Mouse (Mus musculus) urinary bladder, postnatal 36 days (tissue): ENCODE data around the gene Tepsin.

Experiments
- DNase-seq, 2 experiments: peaks; one replicate each; pipeline ENCODE4 v3.0.0; 2022; ENCODE audit warnings: low spot score in 2 of 2, mixed read lengths in 1 of 2

Tepsin gene

GRCm38 (mm10) chr11:120111033-120111432 is 12.5 kb upstream of the Tepsin start:
- peak in 1 of 2 experiments; percentile 41 for DNase-seq

GRCm38 (mm10) chr11:120110554-120110953 is 12.0 kb upstream of the Tepsin start:
- no peak for DNase-seq

DNA sequence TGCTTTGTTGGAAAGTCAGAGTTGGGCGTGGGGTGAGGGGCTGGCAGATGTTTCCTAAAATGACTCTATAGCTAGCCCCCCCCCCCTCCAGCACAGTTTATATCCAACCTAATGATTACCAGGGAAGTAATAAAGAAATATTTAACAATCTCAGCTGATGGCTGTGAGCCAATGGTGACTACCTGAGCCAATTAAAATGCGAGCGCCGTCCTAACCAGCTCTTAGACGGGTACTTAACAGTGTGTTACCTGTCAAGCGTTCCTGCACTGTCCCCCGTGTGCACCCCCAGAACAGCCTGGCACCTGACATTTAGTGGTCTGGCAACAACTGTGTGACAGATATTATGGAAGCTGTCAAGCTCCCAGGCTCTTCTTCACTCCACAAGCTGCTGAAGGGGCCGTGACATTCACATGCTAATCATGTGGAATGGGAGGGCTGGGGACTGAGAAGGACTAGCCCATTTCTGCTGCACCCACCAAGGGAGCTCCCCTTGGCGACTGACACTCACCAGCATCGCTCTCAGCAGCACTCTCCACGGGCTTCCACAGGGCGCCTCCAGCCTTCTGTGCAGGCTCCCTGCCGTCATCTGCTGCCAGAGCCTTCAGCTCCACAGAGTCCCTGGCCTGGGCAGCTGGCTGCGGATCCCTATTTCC is 11.2 kb upstream of the Tepsin start:
- DNase-seq = no peak

DNA sequence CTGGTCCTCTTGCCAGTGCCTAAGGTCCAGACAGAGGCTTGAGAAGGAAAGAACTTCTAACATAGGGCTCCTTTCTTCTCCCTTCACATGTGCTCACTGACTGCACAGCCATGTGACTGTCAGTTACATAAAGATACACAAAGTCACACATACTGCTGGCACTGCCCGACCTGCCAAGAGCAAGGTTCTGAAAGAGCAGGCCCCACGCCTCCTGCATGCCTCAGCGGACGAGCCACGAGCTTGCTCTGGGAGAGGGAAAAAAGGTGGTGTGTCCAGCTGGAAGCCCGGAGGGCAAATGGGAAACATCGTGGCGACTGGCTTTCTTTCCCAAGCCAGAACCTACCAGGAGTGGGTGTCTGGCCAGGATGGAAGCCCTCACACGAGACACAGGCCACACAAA is 9.3 kb upstream of the Tepsin start:
- DNase-seq = no peak

GRCm38 (mm10) chr11:120107026-120107425 is 8.5 kb upstream of the Tepsin start:
- DNase-seq = no peak

DNA sequence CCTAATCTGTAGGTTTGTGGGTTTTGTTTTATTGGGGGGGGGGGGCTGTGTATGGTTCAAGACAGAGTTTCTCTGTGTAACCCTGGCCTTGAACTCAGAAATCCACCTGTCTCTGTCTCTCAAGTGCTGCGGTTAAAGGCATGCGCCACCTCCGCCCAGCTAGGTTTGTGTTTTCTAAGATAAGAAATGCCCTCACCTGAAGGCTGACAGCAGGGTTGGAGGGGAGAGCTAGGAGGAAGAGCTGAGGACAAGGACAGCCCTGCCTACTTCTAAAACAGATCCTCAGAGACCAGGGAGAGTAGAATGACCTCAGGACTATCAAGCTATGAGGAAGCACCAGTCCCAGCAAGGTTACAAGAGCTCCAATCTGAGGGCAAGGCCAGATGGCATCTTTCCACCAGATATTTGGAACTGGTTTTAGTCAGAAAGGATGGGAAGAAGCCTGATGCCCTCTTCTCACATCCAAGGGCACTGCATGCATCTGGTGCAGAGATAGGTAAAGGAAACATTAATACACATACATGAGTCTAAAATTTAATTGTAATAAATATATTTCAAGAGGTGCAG is 5.0 kb upstream of the Tepsin start:
- DNase-seq = no peak

DNA sequence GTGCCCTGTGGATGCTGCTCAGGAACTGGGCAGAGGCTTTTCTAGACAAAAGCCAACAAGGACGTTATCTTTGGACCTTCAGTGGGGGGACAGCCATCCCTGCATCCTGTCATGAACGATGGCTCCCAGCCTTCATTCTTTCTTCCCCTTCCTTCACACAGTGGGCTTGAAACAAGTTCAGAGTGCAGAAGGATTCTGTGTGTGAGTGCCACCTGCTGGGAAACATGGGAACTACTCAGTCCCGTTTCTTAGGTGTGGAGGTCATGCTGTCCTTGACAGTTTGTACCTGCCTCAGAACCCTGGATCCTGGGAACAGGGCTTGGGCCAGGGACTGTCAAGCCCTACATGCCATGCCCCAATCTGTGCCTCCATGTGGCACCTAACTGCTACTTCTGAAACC is 2.5 kb upstream of the Tepsin start:
- peak; percentile 47 for DNase-seq

- DNase-seq = no peak
These were observed 5.5 kb downstream of the Tepsin start for GRCm38 (mm10) chr11:120092817-120093591.

- no peak for DNase-seq
These were observed 7.9 kb downstream of the Tepsin start for GRCm38 (mm10) chr11:120090661-120091060.

DNA sequence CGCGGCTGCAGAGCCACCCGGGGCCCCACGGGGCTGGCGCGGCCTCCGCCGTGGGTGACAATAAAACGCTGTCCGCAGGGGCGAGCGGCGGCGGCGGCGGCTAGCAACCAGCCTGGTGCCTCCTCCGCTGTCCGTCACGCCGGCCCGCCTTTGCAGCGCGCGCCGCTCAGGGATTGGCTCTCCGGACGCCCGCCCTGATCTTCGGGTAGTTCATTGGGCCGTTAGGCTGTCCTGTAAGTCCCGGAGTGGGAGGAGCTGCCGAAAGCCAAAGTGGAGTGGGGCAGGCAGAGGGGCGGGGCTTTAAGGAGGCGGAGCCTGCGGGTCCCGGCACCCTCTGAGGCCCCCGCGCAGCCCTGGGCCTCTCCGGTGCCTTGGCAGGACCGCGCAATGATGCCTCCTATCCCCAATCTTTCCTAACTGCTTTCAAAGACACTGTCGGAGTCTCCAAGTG is 11.8 kb downstream of the Tepsin start, which contains the start of gene Cep131:
Gene Cep131 (minus strand): TSS at position 126 of the 451 bp plus-strand sequence.
- peak; percentile 97 for DNase-seq

DNA sequence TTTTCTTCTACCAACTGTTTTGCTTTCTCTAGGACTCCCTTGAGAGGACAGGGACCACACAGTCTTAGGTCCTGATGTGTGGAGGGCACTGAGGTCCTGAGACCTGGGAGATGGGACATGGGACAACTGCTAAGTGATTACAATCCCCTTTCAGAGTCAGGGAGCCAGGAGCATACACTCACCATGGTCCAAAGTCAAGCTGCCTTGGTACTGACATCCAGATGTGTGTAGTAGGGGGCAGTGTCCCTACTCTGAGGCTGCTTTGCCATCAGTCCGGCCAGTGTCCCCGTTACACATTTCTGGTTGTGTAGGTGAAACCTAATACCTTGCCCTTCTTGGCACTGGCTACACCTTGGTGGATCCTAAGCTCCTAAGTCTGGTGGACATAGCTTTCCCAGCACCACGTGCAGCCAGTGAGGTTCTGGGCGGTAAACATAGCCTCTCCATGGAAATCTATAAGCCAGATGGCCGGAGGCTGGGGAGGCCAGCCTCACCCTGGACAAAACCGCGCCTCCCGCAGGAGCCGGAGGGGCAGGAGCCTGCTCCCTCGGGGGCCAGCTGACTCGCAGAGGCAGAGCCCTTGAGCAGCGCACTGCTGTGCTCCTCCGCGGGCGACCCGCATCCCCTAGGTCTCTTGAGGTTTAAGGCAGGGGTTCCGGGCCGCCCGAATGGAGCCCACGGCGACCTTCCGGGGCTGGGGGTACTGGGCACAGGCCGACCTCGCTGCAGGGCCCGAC is 12.5 kb downstream of the Tepsin start:
- DNase-seq = no peak

DNA sequence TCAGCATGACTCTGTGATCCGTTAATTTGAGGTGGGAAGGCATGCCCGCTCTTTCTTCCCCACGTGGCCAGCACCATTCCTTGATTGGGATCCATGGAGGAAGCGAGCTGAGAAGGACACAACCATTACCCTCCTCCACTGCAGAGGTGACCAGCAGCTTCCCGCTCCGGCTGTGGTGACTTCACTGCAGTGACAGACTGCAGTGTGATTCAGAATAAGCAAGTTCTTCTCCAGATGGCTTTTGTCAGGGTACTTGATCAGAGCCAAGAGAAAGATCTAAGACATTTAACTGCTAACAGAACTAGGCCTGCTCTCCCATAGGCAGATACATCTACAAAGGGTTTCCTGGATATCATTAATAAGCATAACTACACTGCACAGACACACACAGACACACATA is 18.2 kb downstream of the Tepsin start:
- DNase-seq = no peak

DNA sequence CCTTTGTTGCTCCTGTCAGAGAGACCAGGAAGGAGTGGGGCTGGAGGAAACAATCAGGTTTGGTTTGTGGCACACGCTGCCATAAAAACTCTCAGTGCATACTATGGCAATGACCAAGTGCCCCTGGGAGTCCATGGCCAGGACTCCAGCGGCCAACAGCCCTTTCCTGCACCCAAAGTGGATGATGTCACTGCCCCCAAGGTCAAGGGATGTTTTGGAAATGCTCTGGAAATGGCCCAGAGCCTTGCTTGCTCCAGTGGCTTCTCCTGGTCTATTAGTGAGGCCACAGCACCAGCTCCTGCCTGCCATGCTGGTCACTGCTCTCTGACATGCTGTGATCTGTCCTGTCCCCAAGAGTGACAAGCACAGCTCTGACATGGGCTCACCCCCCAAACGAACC is 22.3 kb downstream of the Tepsin start:
- DNase-seq = no peak

DNA sequence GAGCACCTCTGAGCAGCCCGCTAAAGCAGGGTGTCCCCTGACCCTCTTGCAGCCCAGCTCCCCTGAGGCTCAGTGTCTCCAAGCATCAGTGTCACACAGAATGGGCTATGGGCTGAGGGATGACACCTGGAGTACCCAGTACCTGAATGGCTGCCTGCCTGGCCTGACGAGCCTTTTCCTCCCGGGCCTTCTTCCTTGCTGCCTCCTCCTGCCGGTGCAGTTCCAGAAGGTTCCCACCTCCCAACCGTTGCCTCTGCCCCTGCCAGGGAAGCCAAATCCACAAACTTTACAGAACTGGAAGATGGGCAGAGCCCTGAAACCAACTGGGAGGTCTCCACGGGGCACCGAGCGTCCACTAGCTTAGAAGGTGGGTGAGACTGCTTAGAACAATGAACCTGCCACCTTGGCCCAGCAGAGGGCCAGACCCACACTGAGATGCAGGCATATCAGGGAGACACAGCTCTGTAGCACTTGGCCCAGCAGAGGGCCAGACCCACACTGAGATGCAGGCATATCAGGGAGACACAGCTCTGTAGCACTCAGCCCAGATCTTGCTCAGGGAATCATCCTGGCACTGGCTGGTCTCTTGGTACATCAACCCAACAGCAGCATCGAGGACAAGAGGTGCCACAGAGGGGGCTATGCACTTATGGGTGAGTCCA is 25.4 kb downstream of the Tepsin start:
- no peak for DNase-seq

- DNase-seq = no peak
These were observed 26.7 kb downstream of the Tepsin start for GRCm38 (mm10) chr11:120071731-120072320.

- DNase-seq = no peak
These were observed 27.5 kb downstream of the Tepsin start for GRCm38 (mm10) chr11:120071065-120071464.

GRCm38 (mm10) chr11:120070286-120070930 is 28.1 kb downstream of the Tepsin start:
- no peak for DNase-seq

- no peak for DNase-seq
These were observed 29.3 kb downstream of the Tepsin start for GRCm38 (mm10) chr11:120069261-120069660.

DNA sequence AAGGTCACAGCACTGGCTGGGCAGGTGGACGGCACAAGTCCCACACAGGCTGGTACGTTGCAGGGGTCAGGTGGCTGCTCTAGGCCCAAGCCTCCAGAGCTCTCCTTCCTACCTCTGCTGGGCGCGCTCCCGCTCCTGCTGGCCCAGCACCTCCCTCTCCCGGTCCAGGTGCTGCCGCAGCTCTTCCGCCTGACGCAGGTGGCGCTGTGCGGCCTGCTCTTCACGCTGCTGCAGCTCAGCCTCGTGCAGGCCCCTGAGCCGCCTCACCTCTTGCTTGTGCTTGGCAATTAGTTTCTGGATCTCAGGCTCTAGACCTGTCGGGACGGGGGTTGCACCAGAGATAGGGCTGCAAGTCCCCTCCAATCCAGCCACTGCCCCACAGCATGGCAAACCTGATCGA is 30.7 kb downstream of the Tepsin start:
- DNase-seq = no peak

DNA sequence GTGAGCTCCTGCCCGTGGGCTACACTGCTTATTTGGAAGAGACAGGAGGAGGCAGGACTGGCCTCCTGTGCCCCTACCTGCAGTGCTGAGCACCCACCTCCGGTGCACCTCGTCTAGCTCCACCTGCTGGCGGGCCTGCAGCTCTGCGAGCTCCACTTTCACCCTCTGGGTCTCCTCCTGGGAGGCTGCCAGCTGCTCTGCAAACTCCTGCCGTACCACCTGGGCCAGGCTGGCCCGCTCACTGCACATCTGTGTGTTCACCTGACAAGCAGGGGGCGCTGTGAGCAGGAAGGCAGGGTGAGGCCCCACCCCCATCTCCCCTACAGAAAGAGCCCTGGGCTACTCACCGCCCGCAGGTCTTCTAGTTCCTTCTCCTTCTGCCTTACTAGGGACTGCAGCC is 33.2 kb downstream of the Tepsin start:
- peak in 1 of 2 experiments; percentile 32 for DNase-seq

GRCm38 (mm10) chr11:120064668-120065040 is 33.9 kb downstream of the Tepsin start:
- DNase-seq = no peak
